In the genomic region with DNA sequence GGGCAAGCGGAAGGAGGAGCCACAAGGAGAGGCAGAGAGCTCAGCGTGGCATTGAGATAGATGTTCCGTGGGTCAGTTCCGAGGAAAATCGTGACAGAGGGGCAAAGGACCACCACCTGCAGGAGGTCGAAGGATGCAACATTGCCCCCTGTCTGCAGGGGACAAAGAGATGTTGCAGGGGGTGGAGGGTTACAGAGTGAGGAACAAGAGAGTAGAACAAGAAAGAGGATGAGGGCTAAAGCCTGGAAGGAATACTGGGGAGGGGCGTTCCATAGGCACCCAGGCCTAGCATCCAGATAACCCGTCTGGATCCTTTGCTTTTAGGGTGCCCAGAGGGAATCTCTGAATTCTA, we compare ENCODE assay signal across 8 mouse cellular contexts. TPM values are rescaled to one million over a fixed set of nuclear protein-coding genes. Genes with fewer than 3 reads are reported as not detected.
DNase-seq lines count a peak whose midpoint lies in the region; ATAC-seq and TF ChIP-seq lines count a peak whose summit lies in the region.

No protein-coding gene starts in this region.

- TF ChIP-seq POLR2A in brain, embryonic 14.5 days (IDR thresholded peaks at IDR 0.05; ENCODE audit: borderline replicate concordance, extremely low read depth, insufficient read depth, insufficient read length, poor library complexity, severe bottlenecking): no peak

- no peak overlapping the region for H3K9ac ChIP-seq in heart, embryonic 15.5 days
- H3K9ac ChIP-seq in hindbrain, embryonic 12.5 days: no peak overlapping the region
- H3K9ac ChIP-seq in midbrain, embryonic 12.5 days (replicated peaks): no peak overlapping the region

- H3K27me3 ChIP-seq in heart, embryonic 15.5 days: peaks cover 96% of the 10 kb centered on the region
- peaks cover 96% of the 10 kb centered on the region for H3K27me3 ChIP-seq in hindbrain, embryonic 12.5 days
- H3K27me3 ChIP-seq in midbrain, embryonic 12.5 days: peaks cover 96% of the 10 kb centered on the region

- peak overlapping the region; percentile 74 for H3K4me2 ChIP-seq in heart, embryonic 15.5 days
- H3K4me2 ChIP-seq in hindbrain, embryonic 12.5 days (replicated peaks): peak overlapping the region; percentile 67
- H3K4me2 ChIP-seq in midbrain, embryonic 12.5 days (replicated peaks): peak overlapping the region; percentile 62

- 7% methylated on average over 8 of the region's 8 CpGs for WGBS in heart, embryonic 15.5 days
- 8% methylated on average over 8 of the region's 8 CpGs for WGBS in hindbrain, embryonic 12.5 days
- WGBS in midbrain, embryonic 12.5 days: 4% methylated on average over 8 of the region's 8 CpGs

- no peaks in the 10 kb centered on the region for H3K9me3 ChIP-seq in heart, embryonic 15.5 days (replicated peaks)
- no peaks in the 10 kb centered on the region for H3K9me3 ChIP-seq in hindbrain, embryonic 12.5 days (replicated peaks)
- no peaks in the 10 kb centered on the region for H3K9me3 ChIP-seq in midbrain, embryonic 12.5 days

- no peaks in the 10 kb centered on the region for H3K36me3 ChIP-seq in heart, embryonic 15.5 days
- H3K36me3 ChIP-seq in hindbrain, embryonic 12.5 days: no peaks in the 10 kb centered on the region
- H3K36me3 ChIP-seq in midbrain, embryonic 12.5 days: no peaks in the 10 kb centered on the region

- peaks cover 37% of the 10 kb centered on the region for H3K4me1 ChIP-seq in heart, embryonic 15.5 days (replicated peaks)
- peaks cover 41% of the 10 kb centered on the region for H3K4me1 ChIP-seq in hindbrain, embryonic 12.5 days
- H3K4me1 ChIP-seq in midbrain, embryonic 12.5 days: peaks cover 47% of the 10 kb centered on the region

- TF ChIP-seq CTCF in brain, embryonic 14.5 days (IDR thresholded peaks at IDR 0.05; ENCODE audit: borderline replicate concordance, extremely low read depth, insufficient read depth, insufficient read length): peak; percentile 13; the same call in 1 of the 2 replicates

- DNase-seq in heart, postnatal 4 days: no peak
- DNase-seq in brain, embryonic 14.5 days (ENCODE audit: low read depth): no peak
- no peak for DNase-seq in urinary bladder, postnatal 10 days (ENCODE audit: low spot score)
- DNase-seq in embryo, embryonic 10 days (ENCODE audit: low spot score): no peak

- H3K4me3 ChIP-seq in heart, embryonic 15.5 days: peak overlapping the region; percentile 43
- peak overlapping the region; percentile 43; the same call in 1 of the 2 replicates for H3K4me3 ChIP-seq in hindbrain, embryonic 12.5 days
- H3K4me3 ChIP-seq in midbrain, embryonic 12.5 days: peak overlapping the region; percentile 39

- H3K27ac ChIP-seq in heart, embryonic 15.5 days: no peak overlapping the region
- no peak overlapping the region for H3K27ac ChIP-seq in hindbrain, embryonic 12.5 days
- no peak overlapping the region; the same call in 1 of the 2 replicates for H3K27ac ChIP-seq in midbrain, embryonic 12.5 days (replicated peaks)

- no peak for ATAC-seq in heart, embryonic 15.5 days (replicated peaks; ENCODE audit: insufficient number of reproducible peaks, insufficient read depth, low FRiP score, low read depth)
- peak; percentile 14; the same call in 1 of the 2 replicates for ATAC-seq in hindbrain, embryonic 12.5 days (ENCODE audit: low FRiP score)
- ATAC-seq in midbrain, embryonic 12.5 days (ENCODE audit: low FRiP score, low read depth): no peak
- ATAC-seq in erythroid progenitor cell, adult 5-6 weeks (replicated peaks; ENCODE audit: low FRiP score, poor library complexity, severe bottlenecking): no peak

RNA-seq across cellular contexts. Expression of gene C1ql1, which starts 0.5 kb away (rescaled TPM):
- 0.47 and 0.61 TPM in 2 replicates for polyA plus RNA-seq in heart, embryonic 15.5 days (2015; fragmentation: Nextera tagmentation; extraction: Ambion mirVana)
- under 1 TPM; 0.36 to 0.55 TPM for total RNA-seq in heart, postnatal 4 days (2021)
- polyA plus RNA-seq in brain, embryonic 14.5 days (2012; rRNA removed): 12.2 and 19.0 TPM in 2 replicates
- 11.7 and 13.2 TPM in 2 replicates for polyA plus RNA-seq in hindbrain, embryonic 12.5 days (2016; fragmentation: Nextera tagmentation; extraction: Ambion mirVana)
- polyA plus RNA-seq in midbrain, embryonic 12.5 days (2016; fragmentation: Nextera tagmentation; extraction: Ambion mirVana): 12.7 and 15.3 TPM in 2 replicates
- not detected in 2 replicates for total RNA-seq in erythroid progenitor cell, adult 5-6 weeks (2015; ENCODE audit: low replicate concordance)
- not detected in 2 replicates for total RNA-seq in erythroid progenitor cell, adult 5-6 weeks (2017; ENCODE audit: low replicate concordance)

RNA-seq across cellular contexts. Expression of gene Kif18b, which starts 22.0 kb away (rescaled TPM):
- 5.2 and 7.9 TPM in 2 replicates for polyA plus RNA-seq in heart, embryonic 15.5 days (2015; fragmentation: Nextera tagmentation; extraction: Ambion mirVana)
- total RNA-seq in heart, postnatal 4 days (2021): 10 to 100 TPM; 16.7 to 17.8 TPM
- 9.3 and 15.9 TPM in 2 replicates for polyA plus RNA-seq in brain, embryonic 14.5 days (2012; rRNA removed)
- 6.6 and 7.8 TPM in 2 replicates for polyA plus RNA-seq in hindbrain, embryonic 12.5 days (2016; fragmentation: Nextera tagmentation; extraction: Ambion mirVana)
- polyA plus RNA-seq in midbrain, embryonic 12.5 days (2016; fragmentation: Nextera tagmentation; extraction: Ambion mirVana): 9.1 and 9.7 TPM in 2 replicates
- total RNA-seq in erythroid progenitor cell, adult 5-6 weeks (2015; ENCODE audit: low replicate concordance): 174 and 202 TPM in 2 replicates
- total RNA-seq in erythroid progenitor cell, adult 5-6 weeks (2017; ENCODE audit: low replicate concordance): 136 and 165 TPM in 2 replicates

RNA-seq across cellular contexts. Expression of gene Gfap, which starts 46.3 kb away (rescaled TPM):
- 0.11 and 0.44 TPM in 2 replicates for polyA plus RNA-seq in heart, embryonic 15.5 days (2015; fragmentation: Nextera tagmentation; extraction: Ambion mirVana)
- under 1 TPM; 0.14 to 0.26 TPM for total RNA-seq in heart, postnatal 4 days (2021)
- 0.26 and 0.29 TPM in 2 replicates for polyA plus RNA-seq in brain, embryonic 14.5 days (2012; rRNA removed)
- polyA plus RNA-seq in hindbrain, embryonic 12.5 days (2016; fragmentation: Nextera tagmentation; extraction: Ambion mirVana): 0.12 TPM in 1 of 2 replicates, not detected in the other
- not detected in 2 replicates for polyA plus RNA-seq in midbrain, embryonic 12.5 days (2016; fragmentation: Nextera tagmentation; extraction: Ambion mirVana)
- 31.0 and 38.9 TPM in 2 replicates for total RNA-seq in erythroid progenitor cell, adult 5-6 weeks (2015; ENCODE audit: low replicate concordance)
- total RNA-seq in erythroid progenitor cell, adult 5-6 weeks (2017; ENCODE audit: low replicate concordance): 56.2 and 59.8 TPM in 2 replicates
